ENCODE assay signal across 38 mouse cellular contexts in genomic region chr3:87359215-87359614, GRCm38 (mm10). TPM values are rescaled to one million over a fixed set of nuclear protein-coding genes. Genes with fewer than 3 reads are reported as not detected.
"Had no signal": no experiment of that assay in that cellular context is flagged by ENCODE, and none has a peak within 500 bp of the region (broad histone marks: within the 10 kb centered on the region; RNA-seq: fewer than 3 reads in every experiment).

No protein-coding gene starts in this region.

- H3K36me3 ChIP-seq: heart, embryonic 10.5 days; heart, embryonic 12.5 days; heart, embryonic 13.5 days; heart, embryonic 15.5 days; hindbrain, embryonic 10.5 days; hindbrain, embryonic 12.5 days; hindbrain, embryonic 13.5 days; hindbrain, embryonic 15.5 days; intestine, embryonic 15.5 days; kidney, embryonic 15.5 days had no signal

- H3K4me2 ChIP-seq: heart, embryonic 11.5 days; heart, embryonic 12.5 days; heart, embryonic 13.5 days; heart, embryonic 15.5 days; hindbrain, embryonic 12.5 days; hindbrain, embryonic 13.5 days; hindbrain, embryonic 14.5 days; hindbrain, embryonic 15.5 days; intestine, embryonic 15.5 days; kidney, embryonic 15.5 days had no signal

- H3K4me3 ChIP-seq: heart, embryonic 10.5 days; heart, embryonic 12.5 days; heart, embryonic 13.5 days; heart, embryonic 15.5 days; hindbrain, embryonic 10.5 days; hindbrain, embryonic 12.5 days; hindbrain, embryonic 13.5 days; hindbrain, embryonic 15.5 days; intestine, embryonic 15.5 days; kidney, embryonic 15.5 days; layer of hippocampus, adult 2 months had no signal

- H3K27ac ChIP-seq: heart, embryonic 10.5 days; heart, embryonic 13.5 days; heart, embryonic 15.5 days; hindbrain, embryonic 10.5 days; hindbrain, embryonic 12.5 days; hindbrain, embryonic 13.5 days; hindbrain, embryonic 14.5 days; hindbrain, embryonic 15.5 days; hindbrain, postnatal 0 days; intestine, embryonic 15.5 days; kidney, embryonic 15.5 days; kidney, postnatal 0 days; layer of hippocampus, adult 2 months had no signal

- DNase-seq: heart, postnatal 10 days; heart, postnatal 14 days; heart, postnatal 4 days; kidney, adult 11 months; kidney, adult 18-20 months; kidney, adult 2 months; kidney, adult 8-10 months; kidney, adult 9 months; kidney, postnatal 10 days; kidney, postnatal 14 days; kidney, postnatal 25 days; kidney, postnatal 36 days; kidney, postnatal 4 days; layer of hippocampus, adult 9-11 months; layer of hippocampus, postnatal 36 days had no signal

- H3K4me1 ChIP-seq: heart, embryonic 10.5 days; heart, embryonic 12.5 days; heart, embryonic 13.5 days; heart, embryonic 15.5 days; hindbrain, embryonic 10.5 days; hindbrain, embryonic 12.5 days; hindbrain, embryonic 13.5 days; hindbrain, embryonic 15.5 days; intestine, embryonic 15.5 days; kidney, embryonic 15.5 days had no signal

- H3K27me3 ChIP-seq: heart, embryonic 12.5 days; heart, embryonic 13.5 days; heart, embryonic 15.5 days; hindbrain, embryonic 12.5 days; hindbrain, embryonic 13.5 days; hindbrain, embryonic 15.5 days; intestine, embryonic 15.5 days; kidney, embryonic 15.5 days had no signal

- H3K9me3 ChIP-seq: heart, embryonic 10.5 days; heart, embryonic 12.5 days; heart, embryonic 13.5 days; heart, embryonic 15.5 days; hindbrain, embryonic 10.5 days; hindbrain, embryonic 12.5 days; hindbrain, embryonic 13.5 days; hindbrain, embryonic 15.5 days; intestine, embryonic 15.5 days; kidney, embryonic 15.5 days had no signal

- H3K9ac ChIP-seq: heart, embryonic 12.5 days; heart, embryonic 13.5 days; heart, embryonic 15.5 days; hindbrain, embryonic 12.5 days; hindbrain, embryonic 13.5 days; hindbrain, embryonic 14.5 days; hindbrain, embryonic 15.5 days; intestine, embryonic 15.5 days; kidney, embryonic 15.5 days had no signal

RNA-seq across cellular contexts. Expression of gene Cd5l, which starts 1.5 kb away (rescaled TPM):
- total RNA-seq: hindbrain, postnatal 0 days; layer of hippocampus, adult 18-20 months; layer of hippocampus, adult 2 months; layer of hippocampus, postnatal 10 days; layer of hippocampus, postnatal 25 days; layer of hippocampus, postnatal 36 days; left cerebral cortex, adult 18-20 months had no signal
- polyA plus RNA-seq: heart, embryonic 10.5 days; heart, embryonic 13.5 days; heart, embryonic 14.5 days; hindbrain, embryonic 12.5 days; hindbrain, embryonic 13.5 days; intestine, postnatal 0 days; kidney, embryonic 14.5 days had no signal

RNA-seq across cellular contexts. Expression of gene Fcrl1, which starts 17.0 kb away (rescaled TPM):
- total RNA-seq: heart, postnatal 4 days had no signal
- polyA plus RNA-seq: heart, embryonic 10.5 days; heart, embryonic 11.5 days; heart, embryonic 12.5 days; hindbrain, embryonic 11.5 days; hindbrain, embryonic 14.5 days; hindbrain, postnatal 0 days had no signal
